ENCODE assay signal across 21 mouse cellular contexts in genomic region chr8:10391913-10392312, GRCm38 (mm10).
DNase-seq lines count a peak whose midpoint lies in the region; ATAC-seq and TF ChIP-seq lines count a peak whose summit lies in the region.
"Had no signal": no experiment of that assay in that cellular context is flagged by ENCODE, and none has a peak within 500 bp of the region (broad histone marks: within the 10 kb centered on the region; RNA-seq: fewer than 3 reads in every experiment).

No protein-coding gene starts in this region.

- TF ChIP-seq CTCF in left cerebral cortex, adult 2 months (IDR thresholded peaks at IDR 0.05): no peak
- TF ChIP-seq CTCF in brain, embryonic 14.5 days (IDR thresholded peaks at IDR 0.05; ENCODE audit: borderline replicate concordance, extremely low read depth, insufficient read depth, insufficient read length): no peak
- TF ChIP-seq CTCF in forebrain, postnatal 0 days (IDR thresholded peaks at IDR 0.05; ENCODE audit: low read depth): no peak

- no peaks in the 10 kb centered on the region for H3K4me1 ChIP-seq in forebrain, postnatal 0 days (ENCODE audit: insufficient read depth)
- H3K4me1 ChIP-seq: embryonic facial prominence, embryonic 12.5 days; limb, embryonic 12.5 days had no signal

- intact Hi-C loops in left cerebral cortex, postnatal 4 days (cut with DNase I): loop anchor here (10.0 kb wide), 2 partner anchors 147 to 217 kb away; no protein-coding TSS in a partner anchor
- intact Hi-C loops in left cerebral cortex, adult 2 months (cut with DNase I): no loop called here

- peak; percentile 35 to 63 for DNase-seq in cerebellum, postnatal 14 days
- no peak for DNase-seq in cerebellum, adult 18-20 months
- DNase-seq in left cerebral cortex, postnatal 4 days: peak; percentile 65
- DNase-seq in left cerebral cortex, adult 2 months (ENCODE audit: extremely low spot score in 1 of 2, low spot score in 2 of 2): no peak
- DNase-seq in brain, embryonic 14.5 days (ENCODE audit: low read depth): peak; percentile 52
- no peak for DNase-seq in forebrain, postnatal 0 days
- DNase-seq in right cerebral cortex, postnatal 25 days: no peak
- no peak for DNase-seq in adrenal gland, postnatal 36 days
- DNase-seq: adrenal gland, postnatal 14 days; cerebellum, postnatal 25 days; kidney, adult 2 months; kidney, postnatal 10 days; liver, postnatal 0 days; lung, postnatal 10 days had no signal

- ATAC-seq in forebrain, postnatal 0 days: peak; percentile 20; the same call in 1 of the 2 replicates
- ATAC-seq: liver, postnatal 0 days had no signal

- no peak overlapping the region for H3K27ac ChIP-seq in left cerebral cortex, adult 2 months
- 0 out of 2 replicates have a peak overlapping the region, but pooled peaks have one; percentile 29 for H3K27ac ChIP-seq in forebrain, postnatal 0 days (ENCODE audit: low read depth, low read length)
- H3K27ac ChIP-seq: embryonic facial prominence, embryonic 12.5 days; heart, embryonic 10.5 days; limb, embryonic 12.5 days; midbrain, embryonic 10.5 days; neural tube, embryonic 13.5 days had no signal

- TF ChIP-seq POLR2A in brain, embryonic 14.5 days (IDR thresholded peaks at IDR 0.05; ENCODE audit: borderline replicate concordance, extremely low read depth, insufficient read depth, insufficient read length, poor library complexity, severe bottlenecking): no peak

- no peak overlapping the region for H3K4me2 ChIP-seq in forebrain, postnatal 0 days (ENCODE audit: low read depth)
- H3K4me2 ChIP-seq: embryonic facial prominence, embryonic 12.5 days; limb, embryonic 12.5 days; liver, embryonic 11.5 days; neural tube, embryonic 13.5 days had no signal

- WGBS in forebrain, postnatal 0 days: 20% methylated on average over 6 of the region's 6 CpGs

- peaks cover 6% of the 10 kb centered on the region for H3K36me3 ChIP-seq in forebrain, postnatal 0 days (ENCODE audit: insufficient read depth)
- H3K36me3 ChIP-seq: embryonic facial prominence, embryonic 12.5 days; heart, embryonic 10.5 days; limb, embryonic 12.5 days; midbrain, embryonic 10.5 days had no signal

- no peak overlapping the region for H3K9ac ChIP-seq in forebrain, postnatal 0 days
- H3K9ac ChIP-seq: embryonic facial prominence, embryonic 12.5 days; limb, embryonic 12.5 days; liver, postnatal 0 days; neural tube, embryonic 13.5 days had no signal

- no peaks in the 10 kb centered on the region for H3K27me3 ChIP-seq in forebrain, postnatal 0 days (ENCODE audit: insufficient read depth, low read length)
- H3K27me3 ChIP-seq: limb, embryonic 12.5 days; neural tube, embryonic 13.5 days had no signal

- no peaks in the 10 kb centered on the region for H3K9me3 ChIP-seq in forebrain, postnatal 0 days (ENCODE audit: low read length)
- H3K9me3 ChIP-seq: embryonic facial prominence, embryonic 12.5 days; heart, embryonic 10.5 days; limb, embryonic 12.5 days; midbrain, embryonic 10.5 days; neural tube, embryonic 13.5 days had no signal

- H3K4me3 ChIP-seq in left cerebral cortex, adult 2 months: no peak overlapping the region
- no peak overlapping the region for H3K4me3 ChIP-seq in forebrain, postnatal 0 days (ENCODE audit: low read depth, low read length)
- H3K4me3 ChIP-seq: embryonic facial prominence, embryonic 12.5 days; heart, embryonic 10.5 days; limb, embryonic 12.5 days; midbrain, embryonic 10.5 days; myocyte; neural tube, embryonic 13.5 days had no signal

Comparison
In these comparisons a context has a peak if more than half of its experiments do, and no peak if none do; other contexts are left out.
1. DNase-seq: peak in cerebellum, postnatal 14 days (2 of 2), left cerebral cortex, postnatal 4 days (single experiment) and brain, embryonic 14.5 days (single experiment); none in cerebellum, adult 18-20 months (0 of 2), left cerebral cortex, adult 2 months (0 of 2), forebrain, postnatal 0 days (single experiment), right cerebral cortex, postnatal 25 days (single experiment) and adrenal gland, postnatal 36 days (0 of 2).